Mouse (Mus musculus) embryo, embryonic 11.5 days (tissue): ENCODE results near the gene Gm28374.
A peak's percentile ranks its signal among the peaks of the same experiment; 100 is the strongest.
"Not testable (repeated sequence)": the region's sequence is repeated elsewhere in the genome, so short reads cannot be mapped to it uniquely, and the experiment has no call there.

Experiments used
- DNase-seq: peaks from one replicate; pipeline ENCODE4 v3.0.0-alpha.2; 2012; ENCODE audit warnings: low read depth, low spot score

Gene Gm28374

DNA sequence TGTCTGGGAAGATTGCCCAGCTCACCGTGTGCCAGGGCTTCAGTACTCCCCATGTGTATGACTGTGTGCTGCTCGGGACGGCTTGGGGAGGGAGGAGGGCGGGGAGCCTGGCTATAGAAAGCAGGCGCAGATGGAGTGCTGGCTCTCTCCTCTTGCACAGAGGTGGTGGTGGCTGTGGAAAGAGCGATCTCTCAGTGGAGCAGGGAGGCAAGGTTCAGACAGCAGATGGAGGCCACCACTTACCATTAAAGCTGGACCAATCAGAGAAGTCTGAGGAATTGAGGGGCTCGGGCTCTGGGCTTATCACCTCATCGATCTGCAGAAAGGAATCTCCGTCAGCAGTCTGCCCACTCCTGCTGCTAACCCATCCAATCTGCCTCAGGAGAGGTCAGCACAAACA, at the start of gene Gm28374:
Gene Gm28374 (minus strand): TSS at position 101 of the 400 bp plus-strand sequence.
- DNase-seq = no peak

DNA sequence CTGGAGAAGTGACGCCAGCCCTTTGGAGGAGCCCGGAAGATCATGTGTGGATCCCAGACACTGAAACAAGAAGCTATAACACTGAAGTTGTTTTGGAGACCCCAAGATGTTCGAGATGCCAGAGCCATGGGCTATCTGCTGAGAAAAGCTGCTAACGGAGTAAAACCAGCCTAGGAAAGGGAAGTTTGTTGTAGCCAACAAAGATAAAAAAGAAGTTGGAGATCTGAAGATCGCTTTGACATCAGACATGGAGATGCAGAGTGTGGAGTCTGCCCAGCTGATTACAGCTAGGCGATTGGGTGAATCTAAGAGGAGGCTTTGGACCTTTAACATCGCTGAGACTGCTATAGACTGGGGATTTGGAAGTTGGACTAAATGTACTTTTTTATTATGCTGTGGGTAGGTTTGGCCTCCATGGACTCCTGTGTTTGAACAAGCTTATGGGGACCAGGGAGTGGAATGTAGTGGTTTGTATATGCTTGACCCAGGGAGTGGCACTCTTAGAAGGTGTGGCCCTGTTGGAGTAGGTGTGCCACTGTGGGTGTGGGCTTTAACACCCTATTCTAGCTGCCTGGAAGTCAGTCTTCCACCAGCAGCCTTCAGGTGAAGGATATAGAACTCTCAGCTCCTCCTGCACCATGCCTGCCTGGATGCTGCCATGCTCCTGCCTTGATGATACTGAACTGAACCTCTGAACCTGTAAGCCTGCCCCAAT, 48.5 kb upstream of the Gm28374 start:
- DNase-seq = not testable (repeated sequence)

DNA sequence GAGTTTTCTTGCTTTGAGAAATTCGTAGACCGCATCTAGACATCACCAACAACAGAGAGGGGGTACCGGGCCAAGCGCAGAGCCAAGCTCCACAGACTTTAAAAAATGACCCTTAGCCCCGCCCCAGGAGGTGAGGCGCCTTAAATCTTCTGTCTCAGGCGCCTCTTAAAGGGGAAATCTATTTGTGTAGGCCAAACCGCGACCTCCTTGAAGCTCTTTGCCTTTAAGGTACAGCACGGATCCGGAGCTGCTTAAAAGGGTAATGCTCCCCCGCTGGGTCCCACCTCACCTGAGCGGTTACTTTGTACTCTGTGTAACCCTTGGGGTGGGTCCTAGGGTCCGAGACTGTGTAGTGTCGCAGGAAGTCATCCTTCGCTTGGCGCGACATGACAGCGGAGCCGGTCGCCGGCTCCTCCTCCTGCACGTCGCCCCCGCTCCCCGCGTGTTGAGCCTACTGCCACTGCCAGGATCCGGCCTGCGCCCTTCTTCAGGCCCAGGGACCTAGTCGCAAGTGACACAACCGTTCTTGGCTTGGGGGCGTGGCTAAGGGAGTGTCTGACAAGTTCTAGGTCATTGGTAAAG, 45.8 kb upstream of the Gm28374 start, which contains the start of gene Snx15:
Gene Snx15 (minus strand): TSS at position 545 of the 582 bp plus-strand sequence.
- DNase-seq = peak; percentile 88

DNA sequence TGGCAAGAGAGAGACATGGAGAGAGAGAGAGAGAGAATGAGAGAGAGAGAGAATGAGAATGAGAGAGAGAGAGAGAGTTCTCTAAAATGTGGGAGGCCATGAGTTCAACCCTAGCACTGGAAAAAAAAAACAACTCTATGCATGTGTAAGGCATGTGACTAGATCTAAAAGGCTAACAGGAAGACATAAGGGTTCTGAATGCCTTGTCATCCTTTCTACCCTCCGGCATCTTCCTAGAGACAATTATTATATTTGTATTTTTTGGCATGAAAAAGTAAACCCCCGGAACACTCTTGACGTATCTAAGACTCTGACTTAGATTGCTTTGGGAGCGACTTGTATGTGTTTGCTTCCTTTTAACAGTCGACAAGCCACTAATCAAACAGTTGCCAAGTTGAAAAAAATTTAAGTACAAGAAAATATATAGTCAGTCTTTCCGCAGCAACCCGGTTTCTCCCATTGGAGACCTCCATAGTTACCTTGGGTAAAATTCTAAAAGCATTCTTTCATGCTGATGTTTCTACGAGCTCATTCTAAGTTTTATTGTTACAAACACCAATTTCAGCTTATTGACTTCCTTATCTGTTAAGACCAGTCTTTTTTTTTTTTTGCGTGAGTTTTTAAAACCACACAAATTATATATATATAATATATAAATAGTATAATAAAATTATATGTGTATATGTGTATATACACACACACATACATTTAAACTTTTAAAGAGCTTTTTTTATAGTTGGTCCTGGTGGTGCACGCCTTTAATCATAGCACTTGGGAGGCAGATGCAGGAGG, 44.9 kb upstream of the Gm28374 start:
- no peak for DNase-seq

DNA sequence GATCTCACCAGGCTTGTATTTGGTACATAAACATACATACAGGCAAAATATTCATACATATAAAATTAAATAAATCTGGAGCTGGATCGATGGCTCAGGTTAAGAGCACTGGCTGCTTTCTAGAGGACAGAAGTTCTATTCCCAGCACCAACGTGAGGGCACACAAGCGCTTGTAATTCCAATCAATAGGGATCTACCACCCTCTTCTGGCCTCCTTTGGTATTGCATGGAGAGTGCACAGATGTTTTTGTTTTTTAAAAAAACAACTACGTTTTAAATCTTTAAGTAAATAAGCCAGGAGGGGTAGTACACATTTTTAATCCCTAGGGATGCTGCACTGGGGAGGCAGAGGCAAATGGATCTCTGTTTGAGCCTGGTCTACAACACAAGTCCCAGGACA, 44.2 kb upstream of the Gm28374 start:
- no peak for DNase-seq

DNA sequence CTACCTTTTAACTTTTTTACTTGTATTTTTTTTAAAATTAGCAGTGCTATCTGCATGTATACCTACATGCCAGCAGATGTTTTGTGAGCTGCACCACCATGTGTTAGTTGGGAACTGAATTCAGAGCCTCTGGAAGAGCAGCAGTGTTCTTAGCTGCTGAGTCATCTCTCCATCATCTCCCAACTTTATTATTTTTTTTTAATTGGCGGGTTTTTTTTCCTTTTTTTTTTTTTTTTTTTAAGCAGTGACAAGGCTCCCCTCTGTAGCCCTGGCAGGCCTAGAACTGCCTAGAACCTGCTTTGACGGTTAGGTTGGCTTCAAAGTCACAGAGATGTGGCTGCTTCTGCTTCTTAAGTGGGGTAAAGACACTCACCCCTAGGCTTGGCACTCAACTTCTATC, 42.8 kb upstream of the Gm28374 start:
- DNase-seq = no peak

DNA sequence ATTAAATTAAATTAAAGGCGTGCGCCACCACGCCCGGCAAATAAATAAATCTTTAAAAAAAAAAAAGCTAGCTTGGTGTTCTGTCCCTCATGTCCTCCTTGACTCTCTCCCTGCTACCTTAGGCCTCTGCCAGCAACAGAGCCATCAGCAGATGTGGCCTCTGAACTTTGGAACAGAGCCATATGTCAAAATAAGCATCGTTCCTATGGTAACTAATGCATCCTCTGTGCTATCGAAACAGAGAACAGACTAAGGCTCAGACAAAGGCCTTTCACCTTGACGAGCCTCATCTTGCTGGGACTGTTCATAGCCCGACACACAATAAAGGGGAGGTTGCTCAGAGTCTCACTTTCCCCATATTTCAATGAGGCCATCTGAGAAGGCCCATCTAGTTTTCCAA, 41.3 kb upstream of the Gm28374 start:
- no peak for DNase-seq

DNA sequence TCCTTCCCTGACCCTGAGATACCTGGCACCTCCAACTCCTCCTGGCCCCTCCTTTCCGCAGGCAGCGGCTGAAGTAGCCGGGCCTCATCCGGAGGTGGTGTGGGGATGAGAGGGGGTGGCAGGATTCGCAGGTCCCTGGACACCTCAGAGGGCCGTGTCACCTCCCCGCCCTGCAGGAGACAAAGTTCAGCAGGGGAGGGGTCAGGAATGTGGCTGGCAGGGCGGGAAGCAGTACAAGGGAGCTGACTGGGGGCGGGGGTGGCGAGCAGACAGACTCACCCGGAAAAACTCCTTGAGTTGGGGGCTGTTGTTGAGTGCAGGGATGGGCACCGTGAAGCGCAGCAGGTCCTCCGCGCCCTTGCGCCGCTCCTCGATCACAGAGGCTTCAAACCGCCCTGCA, 39.7 kb upstream of the Gm28374 start:
- no peak for DNase-seq

DNA sequence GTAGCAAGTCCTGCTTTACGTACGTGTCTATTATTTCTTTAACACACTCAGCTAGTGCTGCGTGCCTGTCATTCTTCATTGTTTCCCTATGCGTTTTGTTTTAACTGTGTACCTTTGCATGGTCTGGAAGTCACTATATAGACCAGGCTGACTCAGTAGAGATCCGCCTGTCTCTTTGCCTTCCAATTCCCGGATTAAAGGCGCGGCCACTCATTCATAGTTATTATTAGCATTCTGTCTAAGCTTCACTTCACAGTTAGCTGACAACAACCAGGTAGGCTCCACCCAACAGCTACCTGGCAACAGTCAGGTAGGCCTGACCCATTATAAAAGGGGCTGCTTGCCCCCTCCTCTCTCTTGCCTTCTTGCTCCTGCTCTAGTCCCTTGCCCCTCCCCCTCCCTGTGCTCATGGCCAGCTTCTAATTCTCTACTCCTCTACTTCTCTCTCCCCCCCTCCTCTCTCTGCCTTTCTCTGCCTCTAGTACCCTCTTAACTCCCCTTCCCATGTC, 36.7 kb upstream of the Gm28374 start:
- DNase-seq = no peak

DNA sequence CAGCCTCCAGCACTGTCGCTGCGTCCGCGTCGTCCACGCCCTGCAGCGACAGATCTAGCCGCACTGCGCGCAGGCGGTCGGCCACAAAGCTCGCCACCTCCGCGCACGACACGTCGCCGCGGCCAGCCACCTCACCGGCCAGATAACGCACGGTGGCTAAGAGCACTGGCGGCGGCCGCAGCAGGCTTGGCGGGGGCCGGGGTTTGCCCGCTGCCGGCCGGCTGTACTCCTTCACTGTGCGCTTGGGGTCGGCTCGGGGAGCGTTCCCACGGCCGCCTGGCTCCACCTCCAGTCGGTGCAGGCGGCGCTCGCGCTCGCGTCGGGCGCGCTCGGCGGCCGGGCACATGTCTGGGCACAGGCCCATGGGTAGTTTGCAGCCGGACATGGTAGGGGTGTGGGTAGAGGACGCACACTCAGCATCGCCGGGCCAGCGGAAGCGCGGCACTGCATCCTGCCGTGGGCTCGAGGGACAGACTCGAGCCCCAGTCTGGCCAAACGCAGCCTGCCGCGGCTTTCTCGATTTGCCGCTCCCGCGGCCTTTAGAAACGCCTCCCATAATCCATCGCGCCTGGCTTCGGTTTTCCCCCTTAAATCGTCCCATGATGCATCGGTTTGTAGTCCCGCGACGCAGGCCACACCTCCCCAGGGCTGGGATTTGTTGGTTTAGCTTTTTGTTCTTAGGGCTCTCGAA, 36.1 kb upstream of the Gm28374 start, which contains the start of gene Sac3d1:
Gene Sac3d1 (minus strand): TSS at position 665 of the 691 bp plus-strand sequence.
- peak; percentile 91 for DNase-seq

DNA sequence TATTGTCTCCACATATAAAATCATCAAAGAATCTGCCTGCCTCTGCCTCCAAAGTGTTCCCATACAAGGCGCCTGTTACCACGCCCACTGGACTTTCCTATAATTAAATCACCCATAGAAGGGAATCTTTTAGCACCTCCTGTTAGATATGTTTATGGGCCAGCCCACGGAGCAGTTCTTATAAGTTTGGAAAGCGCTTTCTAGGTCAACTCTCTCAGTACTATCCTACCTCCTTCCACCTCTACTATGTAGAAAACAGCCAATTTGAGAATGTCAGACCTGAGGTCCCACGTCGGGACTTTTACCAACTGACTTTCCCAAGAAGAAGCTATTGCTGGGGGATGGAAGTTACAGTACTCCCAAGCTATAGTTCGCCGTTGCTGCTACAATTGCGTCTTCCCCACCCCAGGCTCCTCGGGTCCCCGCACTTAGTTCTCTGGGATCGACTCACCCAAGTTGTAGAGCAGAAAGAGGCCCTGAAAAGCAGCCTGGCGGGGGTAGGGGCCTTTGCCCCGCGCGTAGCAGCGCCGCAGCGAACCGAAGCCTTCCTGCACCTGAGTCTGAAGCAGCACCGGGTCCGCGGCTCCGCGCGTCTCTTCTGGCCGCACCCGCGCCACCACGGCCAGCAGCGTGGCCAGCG, 35.4 kb upstream of the Gm28374 start:
- DNase-seq = no peak

DNA sequence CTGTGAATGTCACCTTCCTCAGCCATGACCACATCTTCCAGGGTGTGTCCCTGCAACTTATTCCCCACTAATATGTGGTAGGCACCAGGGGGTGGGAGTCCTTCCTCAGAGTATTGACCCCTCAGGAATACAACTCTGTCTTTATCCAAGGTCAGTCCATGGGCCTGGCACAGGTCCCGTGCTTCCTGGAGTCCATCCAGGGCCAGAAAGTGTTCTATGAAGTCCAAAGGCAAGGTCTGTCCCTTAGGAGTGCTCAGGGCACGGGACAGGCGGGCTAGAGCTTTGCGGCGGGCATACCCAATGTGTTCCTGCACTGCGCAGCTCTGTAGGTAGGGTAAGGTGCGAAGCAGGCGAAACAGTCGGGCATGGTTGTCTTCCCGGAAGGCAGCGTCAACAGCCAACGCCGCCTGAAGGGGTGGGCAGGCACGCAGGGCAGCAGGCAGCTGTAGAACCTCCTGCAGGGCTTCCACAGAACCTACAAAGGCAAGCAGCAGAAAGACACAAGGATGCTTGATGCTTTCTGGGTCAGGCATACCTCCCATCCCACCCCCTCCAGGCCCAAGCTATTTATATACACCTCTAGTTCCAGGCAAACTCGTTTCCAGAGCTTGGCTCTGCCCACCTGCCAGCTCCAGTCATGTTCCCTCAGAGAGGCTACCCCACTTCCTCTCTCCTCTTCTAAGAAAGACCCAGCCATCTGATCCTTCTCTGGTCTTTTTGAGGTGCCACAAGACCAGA, 34.2 kb upstream of the Gm28374 start:
- no peak for DNase-seq

DNA sequence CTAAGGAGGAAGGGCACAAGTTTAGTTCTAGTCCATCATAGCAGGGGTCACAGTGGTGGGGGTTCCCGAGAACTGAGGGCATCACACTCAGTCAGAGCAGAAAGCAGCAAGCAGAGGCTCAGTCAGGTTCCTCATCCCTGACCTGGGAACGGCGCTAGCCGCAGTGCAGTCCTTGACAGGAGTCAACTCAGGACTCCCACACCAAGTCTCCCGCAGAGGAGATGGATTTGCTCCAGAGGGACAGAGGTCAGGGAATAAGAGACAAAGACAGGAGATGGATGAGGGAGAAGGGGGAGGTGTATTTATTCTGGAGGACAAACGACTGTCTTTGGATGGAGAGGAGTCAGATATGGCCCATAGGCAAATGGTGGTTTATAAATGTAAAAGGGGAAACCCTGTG, 31.1 kb upstream of the Gm28374 start:
- no peak for DNase-seq

DNA sequence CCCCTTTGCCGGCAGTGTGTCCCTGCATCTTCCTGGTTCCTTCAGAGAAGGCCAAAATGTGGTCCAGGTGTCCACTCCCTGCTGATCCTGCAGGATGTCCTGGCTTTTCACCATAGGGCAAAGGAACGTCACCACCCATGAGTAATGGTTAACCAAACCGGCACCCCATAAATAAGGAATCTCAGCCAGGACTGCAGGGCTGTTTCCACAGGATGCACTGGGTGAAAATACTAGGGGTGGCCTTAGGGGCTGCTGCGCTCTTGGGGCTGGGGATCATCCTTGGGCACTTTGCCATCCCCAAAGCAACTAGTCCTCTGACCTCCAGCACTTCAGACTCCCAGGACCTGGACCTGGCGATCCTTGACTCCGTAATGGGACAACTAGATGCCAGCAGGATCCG, 23.5 kb upstream of the Gm28374 start, which contains the start of gene Naaladl1:
Gene Naaladl1 (plus strand): TSS at position 197 of the 400 bp plus-strand sequence.
- no peak for DNase-seq

DNA sequence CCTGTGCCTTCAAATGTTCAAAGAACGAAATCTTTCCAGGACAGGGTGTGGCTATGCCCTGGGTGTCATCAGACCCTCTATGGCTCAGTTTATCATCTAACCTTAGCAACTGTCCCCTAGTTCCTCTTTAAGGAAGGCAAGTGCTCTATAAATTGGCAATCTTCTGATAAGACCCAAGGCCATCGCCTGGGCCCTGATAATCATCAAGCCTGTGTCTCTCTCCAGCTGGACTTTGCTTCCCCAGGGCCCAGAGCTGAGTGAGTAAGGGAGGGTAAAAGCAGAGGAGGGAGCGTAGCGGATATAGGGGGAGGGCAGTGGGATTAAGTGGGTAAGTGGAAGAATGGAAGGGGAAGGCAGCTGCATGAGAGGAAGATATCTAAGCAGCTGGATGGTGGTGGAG, 22.4 kb upstream of the Gm28374 start:
- no peak for DNase-seq

DNA sequence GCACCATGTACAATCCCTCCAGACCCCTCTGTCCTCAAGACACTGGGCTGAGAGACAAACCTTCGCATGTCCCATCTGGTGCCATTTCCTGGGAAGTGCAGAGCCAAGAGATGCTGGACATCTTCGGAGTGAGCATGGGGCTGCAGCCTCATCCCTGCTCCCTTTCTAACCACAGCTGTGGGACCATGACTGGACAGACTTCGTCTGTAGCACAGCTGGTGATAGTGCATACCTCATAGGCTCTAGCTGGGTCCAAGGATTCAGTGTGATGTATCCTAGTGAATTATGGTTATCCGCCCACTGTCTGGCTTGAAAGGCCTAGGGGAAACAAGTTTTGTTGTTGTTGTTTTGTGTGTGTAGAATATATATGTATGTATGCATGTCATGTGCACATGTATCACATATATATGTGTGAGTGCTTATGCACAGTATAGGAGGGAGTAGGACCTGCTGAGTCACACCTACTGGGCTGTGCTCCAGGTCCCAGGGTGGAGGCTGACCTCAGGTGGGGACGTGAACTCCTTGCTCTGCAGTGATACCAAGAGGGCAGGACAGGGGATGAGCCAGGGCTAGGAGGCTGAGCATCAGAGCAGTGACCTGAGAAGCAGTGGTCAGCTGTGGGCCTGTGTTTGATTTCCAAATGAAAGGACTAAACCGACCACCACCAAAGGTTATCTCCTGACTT, 20.3 kb upstream of the Gm28374 start:
- no peak for DNase-seq

DNA sequence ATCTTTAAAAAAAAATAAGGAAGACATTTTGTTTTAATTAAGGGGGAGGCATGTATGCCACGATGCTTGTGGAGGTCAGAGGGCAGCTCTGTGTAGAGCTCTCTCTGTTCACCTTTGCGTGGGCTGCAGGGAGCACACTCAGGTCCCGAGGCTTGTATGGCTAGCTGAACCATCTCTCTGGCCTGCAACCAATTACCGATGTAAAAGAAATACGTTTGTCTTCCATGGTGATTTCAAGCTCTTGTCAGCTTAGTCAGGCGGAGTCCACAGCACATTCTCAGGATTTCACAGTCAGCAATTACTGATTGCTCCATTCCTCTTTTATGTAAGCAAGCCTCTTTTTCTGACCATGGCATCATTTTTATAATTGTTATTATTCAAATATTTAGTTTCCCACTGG, 19.1 kb upstream of the Gm28374 start:
- DNase-seq = no peak

DNA sequence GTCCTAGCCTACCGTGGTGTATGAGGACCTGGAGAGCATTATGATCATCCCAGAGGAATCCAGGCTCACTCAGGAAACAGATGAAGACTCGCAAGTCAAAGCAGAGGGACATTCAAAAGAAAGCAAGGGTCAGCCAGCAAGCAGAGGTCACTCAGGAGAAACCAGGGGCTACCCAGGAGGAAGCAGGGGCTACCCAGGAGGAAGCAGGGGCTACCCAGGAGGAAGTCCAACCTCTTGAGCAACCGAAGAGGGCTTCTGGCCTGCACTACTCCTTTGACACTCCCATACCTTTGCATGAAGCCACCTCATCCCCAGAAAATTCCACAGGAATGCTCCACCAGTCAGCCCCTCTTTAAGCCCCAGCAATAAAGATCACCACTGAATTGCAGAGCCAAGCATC, 15.8 kb upstream of the Gm28374 start:
- DNase-seq = no peak

DNA sequence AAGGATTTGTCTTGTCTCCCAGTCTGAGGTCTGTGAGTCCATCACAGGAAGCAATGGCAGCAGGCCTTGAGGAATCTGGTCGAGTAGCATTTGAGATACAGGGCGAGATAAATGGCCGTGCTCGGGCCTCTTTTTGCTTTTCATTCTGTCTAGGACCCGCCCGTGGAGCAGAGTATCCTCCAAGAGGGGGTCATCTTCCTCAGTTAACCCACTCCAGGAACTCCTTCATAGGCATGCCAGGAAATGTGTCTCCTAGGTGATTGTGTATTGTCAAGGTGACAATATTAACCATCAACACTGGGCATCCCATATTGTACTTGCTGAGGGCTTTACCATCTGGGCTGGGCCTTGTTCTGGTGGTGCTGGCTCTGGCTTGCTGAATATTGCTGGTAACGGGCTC, 12.1 kb upstream of the Gm28374 start, which contains the start of gene AC131692.1:
Gene AC131692.1 (plus strand): TSS at position 301 of the 400 bp plus-strand sequence.
- DNase-seq = no peak

DNA sequence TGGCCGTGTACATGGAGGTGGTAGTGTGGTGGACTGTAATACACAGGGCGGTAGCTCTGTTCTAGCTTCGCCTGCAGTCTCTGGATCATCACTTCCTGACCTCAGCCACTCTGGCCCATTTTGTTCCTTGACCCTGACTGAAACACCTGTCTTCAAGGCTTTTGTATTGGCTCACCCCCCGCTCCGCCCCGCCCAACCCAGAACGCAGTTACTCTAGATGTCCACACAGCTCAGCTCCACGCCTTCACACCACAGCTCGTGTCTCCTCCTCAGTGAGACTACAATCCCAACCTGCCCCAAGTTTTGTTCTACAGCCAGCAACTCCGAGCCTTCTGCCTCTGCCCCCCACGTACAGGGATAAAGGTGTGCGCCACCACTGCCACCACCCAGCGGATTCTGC, 6.8 kb upstream of the Gm28374 start:
- no peak for DNase-seq
